Mouse (Mus musculus) heart, embryonic 11.5 days (tissue): ENCODE data around the gene Acss2. TPM values are rescaled to one million over a fixed set of nuclear protein-coding genes. Genes with fewer than 3 reads are reported as not detected.

Experiments used
- ATAC-seq: fragments of 200-750 bp; cut with Nextera tagmentation; replicated peaks from 2 replicates; pipeline ENCODE4 v1.8.0; 2017; ENCODE audit warnings: moderate library complexity; ENCODE audit not compliant: insufficient number of reproducible peaks, low FRiP score, low TSS enrichment
- H3K27ac ChIP-seq: fragments of 300-500 bp; sonication (generic); 2 replicates; pipeline ENCODE4 v1.5.1; 2014; ENCODE audit warnings: mild to moderate bottlenecking, low read depth, low read length
- H3K27me3 ChIP-seq: fragments of 300-500 bp; sonication (generic); 2 replicates; pipeline ENCODE4 v1.6.1; 2014; ENCODE audit warnings: mild to moderate bottlenecking, low read length, mixed read lengths; ENCODE audit not compliant: control insufficient read depth, insufficient read depth
- H3K36me3 ChIP-seq: fragments of 300-500 bp; sonication (generic); 2 replicates; pipeline ENCODE4 v1.6.1; 2014; ENCODE audit warnings: mild to moderate bottlenecking, low read length, moderate library complexity, mixed read lengths; ENCODE audit not compliant: control insufficient read depth, insufficient read depth
- H3K4me1 ChIP-seq: fragments of 300-500 bp; sonication (generic); 2 replicates; pipeline ENCODE4 v1.6.1; 2014; ENCODE audit warnings: low read length; ENCODE audit not compliant: control insufficient read depth, insufficient read depth
- H3K4me2 ChIP-seq: fragments of 300-500 bp; sonication (generic); 2 replicates; pipeline ENCODE4 v1.6.1; 2014; ENCODE audit warnings: mild to moderate bottlenecking, moderate library complexity
- H3K4me3 ChIP-seq: fragments of 300-500 bp; sonication (generic); 2 replicates; pipeline ENCODE4 v1.5.1; 2014; ENCODE audit warnings: low read depth, low read length
- H3K9ac ChIP-seq: fragments of 300-500 bp; sonication (generic); 2 replicates; pipeline ENCODE4 v1.6.1; 2014; ENCODE audit warnings: mild to moderate bottlenecking, low read depth, low read length, moderate library complexity
- H3K9me3 ChIP-seq: fragments of 300-500 bp; sonication (generic); replicated peaks from 2 replicates; pipeline ENCODE4 v1.6.1; 2016; ENCODE audit warnings: low read length; ENCODE audit not compliant: control insufficient read depth
- WGBS: fragments of 180-500 bp; shearing (Covaris S2); extraction: QIAGEN DNeasy Blood & Tissue Kit; methylation state at CpG from one replicate; pipeline ENCODE4 v1.1.7; 2014; ENCODE audit not compliant: insufficient replicate concordance; 5-methylcytosine and 5-hydroxymethylcytosine counted together
- polyA plus RNA-seq: library from polyadenylated mRNA; unstranded; fragments of >200 nt; fragmentation: Nextera tagmentation; extraction: Ambion mirVana; gene quantifications from 2 replicates; pipeline ENCODE4 v1.2.1, GENCODE M21; 2014

Gene Acss2
- polyA plus RNA-seq, 1 experiment from 2014 or later, result 11.5 TPM

GRCm38 (mm10) chr2:155552336-155552735 is 34.6 kb downstream of the Acss2 start:
- Histone ChIP-seq H3K4me1 (no peaks in the 10 kb centered on the region), H3K4me2 (no peak overlapping the region), H3K9ac (no peak overlapping the region), H3K36me3 (no peaks in the 10 kb centered on the region), H3K27me3 (no peaks in the 10 kb centered on the region), H3K9me3 (no peaks in the 10 kb centered on the region), H3K27ac (no peak overlapping the region), H3K4me3 (no peak overlapping the region)
- no peak for ATAC-seq

GRCm38 (mm10) chr2:155552949-155553354 is 35.2 kb downstream of the Acss2 start:
- no peak for ATAC-seq
- no peaks in the 10 kb centered on the region for H3K27me3 ChIP-seq
- H3K36me3 ChIP-seq, result no peaks in the 10 kb centered on the region
- no peaks in the 10 kb centered on the region for H3K4me1 ChIP-seq
- H3K9ac ChIP-seq, result no peak overlapping the region
- H3K4me2 ChIP-seq, result no peak overlapping the region
- no peak overlapping the region for H3K4me3 ChIP-seq
- no peaks in the 10 kb centered on the region for H3K9me3 ChIP-seq
- H3K27ac ChIP-seq, result no peak overlapping the region

- no peak for ATAC-seq
- Histone ChIP-seq H3K4me1 (no peaks in the 10 kb centered on the region), H3K9ac (no peak overlapping the region), H3K9me3 (no peaks in the 10 kb centered on the region), H3K36me3 (no peaks in the 10 kb centered on the region), H3K27ac (no peak overlapping the region), H3K27me3 (no peaks in the 10 kb centered on the region), H3K4me2 (no peak overlapping the region), H3K4me3 (no peak overlapping the region)
- WGBS, result 77% methylated on average over 2 of the region's 2 CpGs
Measured at GRCm38 (mm10) chr2:155554426-155554985, 36.8 kb downstream of the Acss2 start.

- Histone ChIP-seq H3K4me3 (no peak overlapping the region), H3K9ac (no peak overlapping the region), H3K27me3 (no peaks in the 10 kb centered on the region), H3K4me1 (no peaks in the 10 kb centered on the region), H3K27ac (no peak overlapping the region), H3K9me3 (no peaks in the 10 kb centered on the region), H3K4me2 (no peak overlapping the region), H3K36me3 (no peaks in the 10 kb centered on the region; the same call in 1 of the 2 replicates)
- 57% methylated on average over 1 of the region's 1 CpGs for WGBS
- no peak for ATAC-seq
Measured at GRCm38 (mm10) chr2:155562209-155562608, 44.5 kb downstream of the Acss2 start.

GRCm38 (mm10) chr2:155562934-155563333 is 45.2 kb downstream of the Acss2 start:
- H3K4me2 ChIP-seq, result no peak overlapping the region
- H3K36me3 ChIP-seq, result no peaks in the 10 kb centered on the region; the same call in 1 of the 2 replicates
- H3K27ac ChIP-seq, result no peak overlapping the region
- WGBS, result 69% methylated on average over 4 of the region's 4 CpGs
- no peaks in the 10 kb centered on the region for H3K27me3 ChIP-seq
- H3K4me1 ChIP-seq, result no peaks in the 10 kb centered on the region
- no peak overlapping the region for H3K4me3 ChIP-seq
- H3K9ac ChIP-seq, result no peak overlapping the region
- H3K9me3 ChIP-seq, result no peaks in the 10 kb centered on the region
- no peak for ATAC-seq

GRCm38 (mm10) chr2:155567751-155568150 is 50.0 kb downstream of the Acss2 start:
- no peaks in the 10 kb centered on the region; the same call in 1 of the 2 replicates for H3K36me3 ChIP-seq
- H3K4me2 ChIP-seq, result no peak overlapping the region
- H3K27me3 ChIP-seq, result no peaks in the 10 kb centered on the region
- no peaks in the 10 kb centered on the region for H3K4me1 ChIP-seq
- H3K9me3 ChIP-seq, result no peaks in the 10 kb centered on the region
- WGBS, result 78% methylated on average over 5 of the region's 5 CpGs
- H3K9ac ChIP-seq, result no peak overlapping the region
- no peak overlapping the region for H3K27ac ChIP-seq
- no peak overlapping the region for H3K4me3 ChIP-seq
- no peak for ATAC-seq

GRCm38 (mm10) chr2:155569223-155569807 is 51.6 kb downstream of the Acss2 start:
- H3K4me3 ChIP-seq, result no peak overlapping the region
- no peaks in the 10 kb centered on the region for H3K4me1 ChIP-seq
- 55% methylated on average over 3 of the region's 3 CpGs for WGBS
- no peak overlapping the region for H3K9ac ChIP-seq
- H3K36me3 ChIP-seq, result no peaks in the 10 kb centered on the region; the same call in 1 of the 2 replicates
- no peak for ATAC-seq
- H3K9me3 ChIP-seq, result no peaks in the 10 kb centered on the region
- H3K27ac ChIP-seq, result no peak overlapping the region
- no peak overlapping the region for H3K4me2 ChIP-seq
- no peaks in the 10 kb centered on the region for H3K27me3 ChIP-seq

- Histone ChIP-seq H3K27ac (no peak overlapping the region), H3K36me3 (0 out of 2 replicates have a peak, but pooled peaks cover 2% of the 10 kb centered on the region), H3K4me3 (no peak overlapping the region), H3K9me3 (no peaks in the 10 kb centered on the region), H3K4me2 (no peak overlapping the region), H3K9ac (no peak overlapping the region), H3K4me1 (no peaks in the 10 kb centered on the region), H3K27me3 (no peaks in the 10 kb centered on the region)
- 76% methylated on average over 9 of the region's 9 CpGs for WGBS
- no peak for ATAC-seq
Measured at GRCm38 (mm10) chr2:155573001-155573400, 55.3 kb downstream of the Acss2 start.

- Histone ChIP-seq H3K27me3 (no peaks in the 10 kb centered on the region), H3K4me1 (no peaks in the 10 kb centered on the region), H3K9ac (no peak overlapping the region), H3K36me3 (0 out of 2 replicates have a peak, but pooled peaks cover 2% of the 10 kb centered on the region), H3K9me3 (no peaks in the 10 kb centered on the region), H3K4me2 (no peak overlapping the region), H3K4me3 (no peak overlapping the region), H3K27ac (no peak overlapping the region)
- 86% methylated on average over 7 of the region's 7 CpGs for WGBS
- no peak for ATAC-seq
Measured at GRCm38 (mm10) chr2:155573996-155574395, 56.2 kb downstream of the Acss2 start.
